Mouse (Mus musculus): ENCODE data around the gene Oxsr1. TPM values are rescaled to one million over a fixed set of nuclear protein-coding genes. Genes with fewer than 3 reads are reported as not detected.

Oxsr1 gene
- total and polyA plus RNA-seq, 2 experiments from 2014 or later, result 9.6 to 41.0 TPM

GRCm38 (mm10) chr9:119361416-119361815, 39.2 kb upstream of the Oxsr1 start:
- no peaks in the 10 kb centered on the region for H3K27me3 ChIP-seq (ENCODE audit: insufficient read depth, low read length)
- H3K9me3 ChIP-seq (ENCODE audit: low read length), result no peaks in the 10 kb centered on the region
- no peak for ATAC-seq
- no peak overlapping the region for H3K27ac ChIP-seq
- no peaks in the 10 kb centered on the region for H3K36me3 ChIP-seq (ENCODE audit: insufficient read depth, low read length)
- DNase-seq (ENCODE audit: low spot score), result no peak
- no peak overlapping the region for H3K4me2 ChIP-seq (ENCODE audit: low read depth, low read length)
- WGBS, result 95% methylated on average over 5 of the region's 5 CpGs
- H3K4me3 ChIP-seq (ENCODE audit: low read length), result no peak overlapping the region
- H3K4me1 ChIP-seq (ENCODE audit: insufficient read depth, low read length), result no peaks in the 10 kb centered on the region
- no peak for TF ChIP-seq CTCF (IDR thresholded peaks at IDR 0.05; ENCODE audit: low read depth)
- no peak overlapping the region for H3K9ac ChIP-seq (replicated peaks; ENCODE audit: low read length)

GRCm38 (mm10) chr9:119358058-119358429, 35.8 kb upstream of the Oxsr1 start:
- ATAC-seq, result no peak
- Histone ChIP-seq H3K36me3 (ENCODE audit: insufficient read depth, low read length) (no peaks in the 10 kb centered on the region), H3K4me2 (ENCODE audit: low read depth, low read length) (peak overlapping the region; percentile 87), H3K9me3 (ENCODE audit: low read length) (no peaks in the 10 kb centered on the region), H3K27ac (no peak overlapping the region), H3K9ac (replicated peaks; ENCODE audit: low read length) (no peak overlapping the region), H3K4me1 (ENCODE audit: insufficient read depth, low read length) (no peaks in the 10 kb centered on the region), H3K27me3 (ENCODE audit: insufficient read depth, low read length) (no peaks in the 10 kb centered on the region), H3K4me3 (ENCODE audit: low read length) (peak overlapping the region; percentile 66)
- no peak for TF ChIP-seq CTCF (IDR thresholded peaks at IDR 0.05; ENCODE audit: low read depth)
- 26% methylated on average over 9 of the region's 9 CpGs for WGBS
- no peak for DNase-seq (ENCODE audit: low spot score)

GRCm38 (mm10) chr9:119357331-119358057, 35.3 kb upstream of the Oxsr1 start, which contains the start of gene Xylb:
Gene Xylb (plus strand): TSS chr9:119357381.
- TF ChIP-seq CTCF (IDR thresholded peaks at IDR 0.05; ENCODE audit: low read depth), result peak; percentile 89

GRCm38 (mm10) chr9:119355943-119356342, 33.7 kb upstream of the Oxsr1 start:
- no peak overlapping the region for H3K27ac ChIP-seq
- H3K9ac ChIP-seq (replicated peaks; ENCODE audit: low read length), result no peak overlapping the region
- DNase-seq (ENCODE audit: low spot score) (no peak), ATAC-seq (no peak)
- H3K9me3 ChIP-seq (ENCODE audit: low read length), result no peaks in the 10 kb centered on the region
- H3K4me1 ChIP-seq (ENCODE audit: insufficient read depth, low read length), result no peaks in the 10 kb centered on the region
- H3K36me3 ChIP-seq (ENCODE audit: insufficient read depth, low read length), result no peaks in the 10 kb centered on the region; the same call in 1 of the 2 replicates
- no peak overlapping the region for H3K4me2 ChIP-seq (ENCODE audit: low read depth, low read length)
- H3K4me3 ChIP-seq (ENCODE audit: low read length), result no peak overlapping the region
- H3K27me3 ChIP-seq (ENCODE audit: insufficient read depth, low read length), result no peaks in the 10 kb centered on the region
- WGBS, result 81% methylated on average over 6 of the region's 6 CpGs
- TF ChIP-seq CTCF (IDR thresholded peaks at IDR 0.05; ENCODE audit: low read depth), result no peak

More at GRCm38 (mm10) chr9:119357331-119358057, 35.3 kb upstream of the Oxsr1 start, which contains the start of gene Xylb:
- Histone ChIP-seq H3K36me3 (ENCODE audit: insufficient read depth, low read length) (no peaks in the 10 kb centered on the region), H3K9me3 (ENCODE audit: low read length) (no peaks in the 10 kb centered on the region), H3K4me1 (ENCODE audit: insufficient read depth, low read length) (no peaks in the 10 kb centered on the region), H3K9ac (replicated peaks; ENCODE audit: low read length) (peak within 1 kb of the TSS; percentile 62), H3K27ac (no peak within 1 kb of the TSS), H3K27me3 (ENCODE audit: insufficient read depth, low read length) (no peaks in the 10 kb centered on the region), H3K4me3 (ENCODE audit: low read length) (peak within 1 kb of the TSS; percentile 66), H3K4me2 (ENCODE audit: low read depth, low read length) (peak within 1 kb of the TSS; percentile 87)
- ATAC-seq, result peak; percentile 93
- DNase-seq (ENCODE audit: low spot score), result peak; percentile 94
- WGBS, result 2% methylated on average over 62 of the region's 65 CpGs

GRCm38 (mm10) chr9:119353926-119354325, 31.7 kb upstream of the Oxsr1 start:
- no peak overlapping the region for H3K4me2 ChIP-seq (ENCODE audit: low read depth, low read length)
- no peaks in the 10 kb centered on the region for H3K27me3 ChIP-seq (ENCODE audit: insufficient read depth, low read length)
- no peaks in the 10 kb centered on the region for H3K9me3 ChIP-seq (ENCODE audit: low read length)
- no peak overlapping the region for H3K9ac ChIP-seq (replicated peaks; ENCODE audit: low read length)
- WGBS, result 76% methylated on average over 6 of the region's 6 CpGs
- H3K4me3 ChIP-seq (ENCODE audit: low read length), result no peak overlapping the region
- no peak for TF ChIP-seq CTCF (IDR thresholded peaks at IDR 0.05; ENCODE audit: low read depth)
- no peak overlapping the region for H3K27ac ChIP-seq
- ATAC-seq (no peak), DNase-seq (ENCODE audit: low spot score) (no peak)
- H3K4me1 ChIP-seq (ENCODE audit: insufficient read depth, low read length), result no peaks in the 10 kb centered on the region
- H3K36me3 ChIP-seq (ENCODE audit: insufficient read depth, low read length), result peaks cover 6% of the 10 kb centered on the region; the same call in 1 of the 2 replicates

- H3K9ac ChIP-seq (replicated peaks; ENCODE audit: low read length), result no peak overlapping the region
- H3K9me3 ChIP-seq (ENCODE audit: low read length), result no peaks in the 10 kb centered on the region
- peaks cover 14% of the 10 kb centered on the region for H3K36me3 ChIP-seq (ENCODE audit: insufficient read depth, low read length)
- H3K27me3 ChIP-seq (ENCODE audit: insufficient read depth, low read length), result no peaks in the 10 kb centered on the region
- no peak overlapping the region for H3K4me2 ChIP-seq (ENCODE audit: low read depth, low read length)
- WGBS, result 24% methylated on average over 4 of the region's 4 CpGs
- ATAC-seq (peak; percentile 85), DNase-seq (ENCODE audit: low spot score) (peak; percentile 81)
- no peak overlapping the region for H3K27ac ChIP-seq
- H3K4me1 ChIP-seq (ENCODE audit: insufficient read depth, low read length), result no peaks in the 10 kb centered on the region
- peak; percentile 80 for TF ChIP-seq CTCF (IDR thresholded peaks at IDR 0.05; ENCODE audit: low read depth)
- H3K4me3 ChIP-seq (ENCODE audit: low read length), result no peak overlapping the region
Measured at GRCm38 (mm10) chr9:119352060-119352459, 29.8 kb upstream of the Oxsr1 start.

All from hindbrain, postnatal 0 days (tissue).